11 mouse cellular contexts compared by ENCODE assay signal in genomic region chr12:85951822-85952221, GRCm38 (mm10).
A peak's percentile ranks its signal among the peaks of the same experiment; 100 is the strongest.
DNase-seq lines count a peak whose midpoint lies in the region; TF ChIP-seq lines count a peak whose summit lies in the region.
"Had no signal": no experiment of that assay in that cellular context is flagged by ENCODE, and none has a peak within 500 bp of the region (broad histone marks: within the 10 kb centered on the region; RNA-seq: fewer than 3 reads in every experiment).

No protein-coding gene starts in this region.

- no peak overlapping the region for H3K27ac ChIP-seq in CH12.LX (ENCODE audit: insufficient read depth, low read depth)
- H3K27ac ChIP-seq: limb, embryonic 12.5 days had no signal

- intact Hi-C loops in heart, postnatal 25 days (cut with DNase I): loop anchor here (2.0 kb wide), 1 partner anchor 127 kb away; the partner anchor contains the start of gene Tgfb3

- H3K9ac ChIP-seq in CH12.LX (ENCODE audit: insufficient read depth, low read depth): no peak overlapping the region
- H3K9ac ChIP-seq: limb, embryonic 12.5 days had no signal

- TF ChIP-seq POLR2A in lung, adult 2 months (IDR thresholded peaks at IDR 0.05; ENCODE audit: borderline replicate concordance, extremely low read depth, low read depth, low read length): no peak
- no peak for TF ChIP-seq POLR2A in CH12.LX (IDR thresholded peaks at IDR 0.05; ENCODE audit: low read depth, low read length)

- H3K4me1 ChIP-seq in lung, adult 2 months (ENCODE audit: control insufficient read depth, insufficient read depth, low read length): no peaks in the 10 kb centered on the region
- H3K4me1 ChIP-seq in CH12.LX (ENCODE audit: control insufficient read depth in 1 of 2, insufficient read depth in 2 of 2): peaks cover 0 to 18% of the 10 kb centered on the region in 2 experiments; a peak in 2 of 4 replicates

- 0 out of 2 replicates have a peak, but pooled peaks have one; percentile 28 for TF ChIP-seq CTCF in lung, adult 2 months (IDR thresholded peaks at IDR 0.05; ENCODE audit: insufficient read depth, low read length)
- peak; percentile 43 to 51; a peak in 3 of 4 replicates for TF ChIP-seq CTCF in CH12.LX (conservative IDR thresholded peaks at IDR 0.05 in 1 of 2, IDR thresholded peaks at IDR 0.05 in 1 of 2; ENCODE audit: low read depth in 2 of 2, low read length in 2 of 2)

- in situ Hi-C loops in CH12.LX (cut with MboI; ENCODE audit: low pct_ligation_motif_present, low pct_unique_long_range_greater_than_20kb, low sequenced_read_pairs): loop anchor here (10.0 kb wide), 1 partner anchor 123 kb away; the partner anchor contains the start of gene Tgfb3

- dilution Hi-C loops in CH12.LX (cut with MboI; ENCODE audit: extremely low pct_ligation_motif_present, extremely low pct_unique_long_range_greater_than_20kb, low sequenced_read_pairs): no loop called here

- no peaks in the 10 kb centered on the region for H3K9me3 ChIP-seq in CH12.LX (replicated peaks; ENCODE audit: low read length)

- WGBS in lung, adult 2 months: 93% methylated on average over 1 of the region's 1 CpGs

- H3K27me3 ChIP-seq in CH12.LX (replicated peaks): no peaks in the 10 kb centered on the region
- H3K27me3 ChIP-seq: limb, embryonic 12.5 days had no signal

- no peak for TF ChIP-seq EP300 in CH12.LX (IDR thresholded peaks at IDR 0.05; ENCODE audit: low read length)

- peaks cover 0 to 40% of the 10 kb centered on the region in 2 experiments for H3K36me3 ChIP-seq in CH12.LX (replicated peaks in 1 of 2; ENCODE audit: control insufficient read depth in 1 of 2, insufficient read depth in 1 of 2, low read length in 1 of 2)

- DNase-seq in heart, adult 11 months: peak; percentile 29
- DNase-seq in heart, postnatal 25 days (ENCODE audit: low spot score): no peak
- DNase-seq in lung, adult 2 months: peak; percentile 20
- no peak for DNase-seq in lung, postnatal 4 days
- no peak for DNase-seq in CH12.LX (ENCODE audit: extremely low read depth)
- peak; percentile 8 for DNase-seq in adipocyte (ENCODE audit: low spot score)
- no peak for DNase-seq in yolk sac, embryonic 10.5 days (ENCODE audit: low spot score)
- no peak for DNase-seq in layer of hippocampus, adult 9-10 months (ENCODE audit: low spot score)
- DNase-seq: heart, adult 18-20 months; heart, postnatal 36 days had no signal

- TF ChIP-seq RAD21 in CH12.LX (IDR thresholded peaks at IDR 0.05; ENCODE audit: low read depth, low read length): no peak; the same call in 1 of the 2 replicates

- H3K79me2 ChIP-seq in CH12.LX (replicated peaks; ENCODE audit: control insufficient read depth, extremely low read depth, insufficient read depth, poor library complexity, severe bottlenecking): no peaks in the 10 kb centered on the region

- H3K4me3 ChIP-seq in lung, adult 2 months (replicated peaks; ENCODE audit: extremely low read depth, low read depth, low read length): no peak overlapping the region
- H3K4me3 ChIP-seq in CH12.LX (replicated peaks in 1 of 3; ENCODE audit: low read depth in 2 of 3, low read length in 2 of 3, poor library complexity in 1 of 3): no peak overlapping the region
- H3K4me3 ChIP-seq: limb, embryonic 12.5 days had no signal

- H3K4me2 ChIP-seq in CH12.LX (ENCODE audit: insufficient read depth, low read depth, poor library complexity, severe bottlenecking): no peak overlapping the region
- H3K4me2 ChIP-seq: limb, embryonic 12.5 days had no signal

TF ChIP-seq in CH12.LX, 34 proteins besides CTCF, POLR2A, EP300 and RAD21:
- TF ChIP-seq JUN (IDR thresholded peaks at IDR 0.05; ENCODE audit: insufficient read depth, low read depth, low read length): no peak
- TF ChIP-seq SMC3 (IDR thresholded peaks at IDR 0.05; ENCODE audit: low read depth, low read length): peak; percentile 38
TF ChIP-seq in CH12.LX: peak in this region for 1.

Comparison
In these comparisons a context has a peak if more than half of its experiments do, and no peak if none do; other contexts are left out.
1. DNase-seq: peak in heart, adult 11 months (single experiment), lung, adult 2 months (single experiment) and adipocyte (single experiment); none in heart, postnatal 25 days (single experiment), lung, postnatal 4 days (0 of 2), CH12.LX (single experiment), yolk sac, embryonic 10.5 days (single experiment) and layer of hippocampus, adult 9-10 months (single experiment).